In the genomic region with DNA sequence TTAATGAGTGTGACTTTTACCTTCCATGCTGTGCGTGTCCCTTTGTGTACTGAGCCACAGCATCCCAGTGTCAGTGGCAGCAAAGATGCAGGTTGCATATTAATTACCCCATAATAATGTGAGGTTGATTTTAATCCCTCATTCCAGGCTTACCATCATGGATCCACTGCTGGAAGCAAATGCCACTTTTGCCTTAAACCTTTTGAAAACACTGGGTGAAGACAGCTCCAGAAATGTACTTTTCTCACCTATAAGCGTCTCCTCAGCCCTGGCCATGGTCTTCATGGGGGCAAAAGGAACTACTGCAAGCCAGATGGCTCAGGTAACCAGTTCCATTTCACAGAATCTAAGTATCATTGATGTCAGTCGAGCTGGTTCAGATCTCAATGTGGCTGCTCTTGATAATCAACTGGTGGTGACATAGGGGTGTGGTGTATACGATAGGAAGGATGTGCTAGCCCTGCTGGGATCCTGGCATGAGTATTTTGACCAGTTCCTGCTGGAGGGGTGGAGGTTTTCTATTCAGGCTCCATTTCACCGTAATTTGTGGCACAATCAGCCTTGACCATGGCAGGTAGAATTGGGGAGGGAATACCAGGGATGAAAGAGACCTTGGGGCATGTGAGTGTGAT, we compare ENCODE assay signal across 20 mouse cellular contexts. TPM values are rescaled to one million over a fixed set of nuclear protein-coding genes. Genes with fewer than 3 reads are reported as not detected.
DNase-seq lines count a peak whose midpoint lies in the region; ATAC-seq and TF ChIP-seq lines count a peak whose summit lies in the region.
"Had no signal": no experiment of that assay in that cellular context is flagged by ENCODE, and none has a peak within 500 bp of the region (broad histone marks: within the 10 kb centered on the region; RNA-seq: fewer than 3 reads in every experiment).

No protein-coding gene starts in this region.

- H3K36me3 ChIP-seq in stomach, embryonic 14.5 days (ENCODE audit: control insufficient read depth, insufficient read depth, low read length): no peaks in the 10 kb centered on the region
- H3K36me3 ChIP-seq in stomach, postnatal 0 days (ENCODE audit: control insufficient read depth, insufficient read depth, low read length): no peaks in the 10 kb centered on the region
- H3K36me3 ChIP-seq in intestine, embryonic 16.5 days (ENCODE audit: control insufficient read depth, insufficient read depth, low read length): no peaks in the 10 kb centered on the region
- H3K36me3 ChIP-seq: embryonic facial prominence, embryonic 13.5 days; limb, embryonic 12.5 days; midbrain, embryonic 12.5 days had no signal

- 78% methylated on average over 5 of the region's 5 CpGs for WGBS in stomach, embryonic 14.5 days
- WGBS in stomach, postnatal 0 days: 74% methylated on average over 5 of the region's 5 CpGs
- 78% methylated on average over 5 of the region's 5 CpGs for WGBS in intestine, embryonic 16.5 days

- no peak for TF ChIP-seq CTCF in stomach, postnatal 0 days (IDR thresholded peaks at IDR 0.05; ENCODE audit: low read depth)

- peaks cover 4% of the 10 kb centered on the region; the same call in 1 of the 2 replicates for H3K4me1 ChIP-seq in stomach, embryonic 14.5 days (ENCODE audit: control insufficient read depth, insufficient read depth, low read length)
- no peaks in the 10 kb centered on the region for H3K4me1 ChIP-seq in stomach, postnatal 0 days (replicated peaks; ENCODE audit: control insufficient read depth, insufficient read depth)
- H3K4me1 ChIP-seq in intestine, embryonic 16.5 days (ENCODE audit: control insufficient read depth, insufficient read depth, low read length): peaks cover 7% of the 10 kb centered on the region

- intact Hi-C loops in left cerebral cortex, postnatal 36 days (cut with DNase I): no loop called here
- intact Hi-C loops in left cerebral cortex, postnatal 25 days (cut with DNase I): no loop called here

- no peak overlapping the region for H3K4me3 ChIP-seq in stomach, embryonic 14.5 days (ENCODE audit: low read depth, low read length)
- no peak overlapping the region for H3K4me3 ChIP-seq in stomach, postnatal 0 days (ENCODE audit: low read depth, low read length)
- no peak overlapping the region for H3K4me3 ChIP-seq in intestine, embryonic 16.5 days (ENCODE audit: low read length)
- H3K4me3 ChIP-seq: embryonic facial prominence, embryonic 13.5 days; heart, embryonic 13.5 days; limb, embryonic 12.5 days; midbrain, embryonic 12.5 days had no signal

- H3K9ac ChIP-seq in stomach, embryonic 14.5 days (replicated peaks; ENCODE audit: low read depth, low read length): no peak overlapping the region
- no peak overlapping the region for H3K9ac ChIP-seq in stomach, postnatal 0 days (ENCODE audit: low read length)
- no peak overlapping the region for H3K9ac ChIP-seq in intestine, embryonic 16.5 days (ENCODE audit: low read depth, low read length)
- H3K9ac ChIP-seq: embryonic facial prominence, embryonic 13.5 days; heart, embryonic 13.5 days; limb, embryonic 12.5 days; midbrain, embryonic 12.5 days had no signal

- DNase-seq in stomach, postnatal 0 days (ENCODE audit: low spot score): no peak
- no peak for DNase-seq in left cerebral cortex, postnatal 36 days (ENCODE audit: low spot score in 2 of 2)
- DNase-seq in left cerebral cortex, postnatal 25 days (ENCODE audit: low spot score in 2 of 2): no peak
- DNase-seq in frontal cortex, postnatal 36 days (ENCODE audit: low spot score in 2 of 2): no peak
- DNase-seq: cerebellum, postnatal 14 days; gastrocnemius, postnatal 10 days; kidney, adult 18-20 months; kidney, postnatal 4 days; layer of hippocampus, postnatal 36 days; lung, postnatal 14 days; right cerebral cortex, postnatal 25 days; thymus, adult 18-20 months had no signal

- H3K27ac ChIP-seq in stomach, embryonic 14.5 days (ENCODE audit: low read length): no peak overlapping the region
- H3K27ac ChIP-seq in stomach, postnatal 0 days (replicated peaks): no peak overlapping the region
- H3K27ac ChIP-seq in intestine, embryonic 16.5 days (ENCODE audit: low read length): no peak overlapping the region
- H3K27ac ChIP-seq: embryonic facial prominence, embryonic 13.5 days; heart, embryonic 13.5 days; limb, embryonic 12.5 days; midbrain, embryonic 12.5 days had no signal

- no peak for TF ChIP-seq EP300 in stomach, postnatal 0 days (optimal IDR thresholded peaks at IDR 0.05)

- H3K4me2 ChIP-seq in stomach, embryonic 14.5 days (replicated peaks; ENCODE audit: low read depth, low read length): no peak overlapping the region
- no peak overlapping the region for H3K4me2 ChIP-seq in stomach, postnatal 0 days (replicated peaks; ENCODE audit: low read depth)
- no peak overlapping the region for H3K4me2 ChIP-seq in intestine, embryonic 16.5 days (ENCODE audit: low read depth, low read length)
- H3K4me2 ChIP-seq: embryonic facial prominence, embryonic 13.5 days; heart, embryonic 13.5 days; limb, embryonic 12.5 days; midbrain, embryonic 12.5 days had no signal

- ATAC-seq in stomach, embryonic 14.5 days (ENCODE audit: insufficient number of reproducible peaks, insufficient read depth, low FRiP score, low read depth): peak; percentile 77; the same call in 1 of the 2 replicates
- no peak for ATAC-seq in stomach, postnatal 0 days (ENCODE audit: low FRiP score, low TSS enrichment)
- peak; percentile 86 for ATAC-seq in intestine, embryonic 16.5 days
- peak; percentile 79 for ATAC-seq in megakaryocyte progenitor cell, adult 5-6 weeks (replicated peaks; ENCODE audit: poor library complexity)
- ATAC-seq: forebrain, embryonic 14.5 days had no signal

- H3K9me3 ChIP-seq in stomach, embryonic 14.5 days (ENCODE audit: control insufficient read depth, low read depth, low read length): no peaks in the 10 kb centered on the region
- H3K9me3 ChIP-seq in stomach, postnatal 0 days (ENCODE audit: control insufficient read depth, low read length): no peaks in the 10 kb centered on the region
- no peaks in the 10 kb centered on the region for H3K9me3 ChIP-seq in intestine, embryonic 16.5 days (ENCODE audit: control insufficient read depth, low read length)
- H3K9me3 ChIP-seq: embryonic facial prominence, embryonic 13.5 days; heart, embryonic 13.5 days; limb, embryonic 12.5 days; midbrain, embryonic 12.5 days had no signal

- no peaks in the 10 kb centered on the region for H3K27me3 ChIP-seq in stomach, embryonic 14.5 days (ENCODE audit: control insufficient read depth, insufficient read depth, low read length)
- H3K27me3 ChIP-seq in stomach, postnatal 0 days (ENCODE audit: control insufficient read depth, insufficient read depth, low read length): no peaks in the 10 kb centered on the region
- H3K27me3 ChIP-seq in intestine, embryonic 16.5 days (replicated peaks; ENCODE audit: control insufficient read depth, insufficient read depth, low read length): no peaks in the 10 kb centered on the region
- H3K27me3 ChIP-seq: embryonic facial prominence, embryonic 13.5 days; heart, embryonic 13.5 days; limb, embryonic 12.5 days; midbrain, embryonic 12.5 days had no signal

RNA-seq across cellular contexts. Expression of gene Serpinb6b, which starts 3.5 kb away (rescaled TPM):
- 2.6 and 2.8 TPM in 2 replicates for polyA plus RNA-seq in stomach, embryonic 14.5 days (2014; fragmentation: Nextera tagmentation; extraction: Ambion mirVana)
- polyA plus RNA-seq in stomach, postnatal 0 days (2015; fragmentation: Nextera tagmentation; extraction: Ambion mirVana): 7.7 and 9.5 TPM in 2 replicates
- 3.7 TPM in 2 replicates for polyA plus RNA-seq in intestine, embryonic 16.5 days (2015; fragmentation: Nextera tagmentation; extraction: Ambion mirVana)
- 2.7 and 5.7 TPM in 2 replicates for total RNA-seq in megakaryocyte progenitor cell, adult 5-6 weeks (2015)
- 2.2 and 8.1 TPM in 2 replicates for total RNA-seq in megakaryocyte progenitor cell, adult 5-6 weeks (2017)
- 1 to 10 TPM; 1.7 to 3.2 TPM for total RNA-seq in left cerebral cortex, postnatal 36 days (2021)
- total RNA-seq in left cerebral cortex, postnatal 25 days (2021): 1 to 10 TPM; 1.3 to 1.6 TPM

RNA-seq across cellular contexts. Expression of gene Serpinb9, which starts 34.6 kb away (rescaled TPM):
- polyA plus RNA-seq in stomach, embryonic 14.5 days (2014; fragmentation: Nextera tagmentation; extraction: Ambion mirVana): 9.5 and 9.7 TPM in 2 replicates
- polyA plus RNA-seq in stomach, postnatal 0 days (2015; fragmentation: Nextera tagmentation; extraction: Ambion mirVana): 5.5 and 6.3 TPM in 2 replicates
- 7.3 and 7.4 TPM in 2 replicates for polyA plus RNA-seq in intestine, embryonic 16.5 days (2015; fragmentation: Nextera tagmentation; extraction: Ambion mirVana)
- total RNA-seq in megakaryocyte progenitor cell, adult 5-6 weeks (2015): 3.9 and 4.0 TPM in 2 replicates
- 2.0 and 3.0 TPM in 2 replicates for total RNA-seq in megakaryocyte progenitor cell, adult 5-6 weeks (2017)
- total RNA-seq in left cerebral cortex, postnatal 36 days (2021): 1 to 10 TPM; 4.3 to 4.6 TPM
- 1 to 10 TPM; 4.0 to 4.7 TPM for total RNA-seq in left cerebral cortex, postnatal 25 days (2021)

RNA-seq across cellular contexts. Expression of gene Serpinb9b, which starts 58.7 kb away (rescaled TPM):
- not detected in 2 replicates for polyA plus RNA-seq in stomach, embryonic 14.5 days (2014; fragmentation: Nextera tagmentation; extraction: Ambion mirVana)
- 2.7 and 4.9 TPM in 2 replicates for polyA plus RNA-seq in stomach, postnatal 0 days (2015; fragmentation: Nextera tagmentation; extraction: Ambion mirVana)
- polyA plus RNA-seq in intestine, embryonic 16.5 days (2015; fragmentation: Nextera tagmentation; extraction: Ambion mirVana): 0.16 and 0.32 TPM in 2 replicates
- total RNA-seq in megakaryocyte progenitor cell, adult 5-6 weeks (2015): not detected in 2 replicates
- total RNA-seq in megakaryocyte progenitor cell, adult 5-6 weeks (2017): not detected in 2 replicates
- not detected for total RNA-seq in left cerebral cortex, postnatal 36 days (2021)
- not detected for total RNA-seq in left cerebral cortex, postnatal 25 days (2021)
- total RNA-seq: gastrocnemius, postnatal 10 days; layer of hippocampus, postnatal 36 days had no signal
- polyA plus RNA-seq: embryonic facial prominence, embryonic 13.5 days; limb, embryonic 12.5 days had no signal
